In the genomic region with DNA sequence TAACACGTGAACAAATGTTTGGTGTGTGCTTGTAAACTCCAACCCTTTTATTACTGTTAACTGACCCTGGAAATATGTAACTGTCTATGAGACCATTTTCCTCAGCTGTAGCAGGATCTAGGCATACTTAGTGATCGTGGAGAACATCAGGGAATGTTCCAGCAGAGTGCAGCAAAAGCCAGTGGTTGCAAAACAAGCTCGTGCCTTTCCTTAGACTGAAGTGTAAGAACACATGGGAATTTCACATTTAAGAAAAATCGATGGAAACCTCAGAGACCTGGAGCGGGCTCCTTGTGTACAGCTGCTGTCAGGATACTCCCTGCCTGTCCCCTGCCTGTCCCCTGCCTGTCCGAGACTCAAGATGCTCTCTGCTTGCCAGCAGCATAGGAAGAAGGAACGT, we compare ENCODE assay signal across 13 mouse cellular contexts.
DNase-seq lines count a peak whose midpoint lies in the region; ATAC-seq and TF ChIP-seq lines count a peak whose summit lies in the region.
"Had no signal": no experiment of that assay in that cellular context is flagged by ENCODE, and none has a peak within 500 bp of the region (broad histone marks: within the 10 kb centered on the region; RNA-seq: fewer than 3 reads in every experiment).

No protein-coding gene starts in this region.

- no peak overlapping the region for H3K4me3 ChIP-seq in limb, embryonic 15.5 days
- H3K4me3 ChIP-seq: embryonic facial prominence, embryonic 12.5 days had no signal

- intact Hi-C loops in gastrocnemius, postnatal 14 days (cut with DNase I; ENCODE audit: low total_unique reads), result loop anchor here (10.0 kb wide), 1 partner anchor 505 kb away; no protein-coding TSS in a partner anchor
- intact Hi-C loops in left cerebral cortex, postnatal 14 days (cut with DNase I), result loop anchor here (10.0 kb wide), 3 partner anchors 305 to 545 kb away; no protein-coding TSS in a partner anchor
- intact Hi-C loops in left cerebral cortex, postnatal 36 days (cut with DNase I), result no loop called here

- DNase-seq in gastrocnemius, postnatal 14 days, result peak; percentile 19
- no peak for DNase-seq in gastrocnemius, adult 8-10 months (ENCODE audit: low spot score in 2 of 2)
- DNase-seq in left cerebral cortex, postnatal 14 days (ENCODE audit: low spot score in 2 of 2), result peak; percentile 27 to 37
- DNase-seq in left cerebral cortex, postnatal 36 days (ENCODE audit: low spot score in 2 of 2), result no peak
- no peak for DNase-seq in Patski (ENCODE audit: low read depth, low spot score)
- no peak for DNase-seq in testis, postnatal 14 days (ENCODE audit: low spot score)
- no peak for DNase-seq in urinary bladder, postnatal 36 days (ENCODE audit: low spot score in 2 of 2)
- DNase-seq: cerebellum, adult 11 months; thymus, adult 18-20 months had no signal

- H3K4me1 ChIP-seq in limb, embryonic 15.5 days, result peaks cover 11% of the 10 kb centered on the region

- H3K4me2 ChIP-seq in limb, embryonic 15.5 days, result no peak overlapping the region
- H3K4me2 ChIP-seq: embryonic facial prominence, embryonic 12.5 days; liver, embryonic 11.5 days had no signal

- no peaks in the 10 kb centered on the region for H3K9me3 ChIP-seq in limb, embryonic 15.5 days
- H3K9me3 ChIP-seq: embryonic facial prominence, embryonic 12.5 days had no signal

- no peaks in the 10 kb centered on the region for H3K27me3 ChIP-seq in Patski
- H3K27me3 ChIP-seq in limb, embryonic 15.5 days, result no peaks in the 10 kb centered on the region
- H3K27me3 ChIP-seq: embryonic facial prominence, embryonic 12.5 days had no signal

- no peak for ATAC-seq in Patski
- ATAC-seq in limb, embryonic 15.5 days (ENCODE audit: insufficient number of reproducible peaks, low FRiP score, low TSS enrichment, low read depth), result no peak
- ATAC-seq: CD4-positive, CD25-positive, alpha-beta regulatory T cell, adult 4 months had no signal

- peak; percentile 28 for TF ChIP-seq CTCF in Patski (IDR thresholded peaks at IDR 0.05)

- no peak overlapping the region for H3K9ac ChIP-seq in limb, embryonic 15.5 days
- H3K9ac ChIP-seq: embryonic facial prominence, embryonic 12.5 days had no signal

- in situ Hi-C loops in Patski (cut with MboI; ENCODE audit: low pct_unique_long_range_greater_than_20kb), result loop anchor here (10.0 to 25.0 kb wide), 3 partner anchors 315 to 677 kb away; a partner anchor contains a TSS

- H3K27ac ChIP-seq in limb, embryonic 15.5 days, result peak overlapping the region; percentile 43; the same call in 1 of the 2 replicates
- H3K27ac ChIP-seq: embryonic facial prominence, embryonic 12.5 days had no signal

- H3K36me3 ChIP-seq in limb, embryonic 15.5 days, result no peaks in the 10 kb centered on the region
- H3K36me3 ChIP-seq: embryonic facial prominence, embryonic 12.5 days had no signal

- CTCF ChIA-PET in Patski (lab: Charles Lee), result interaction anchor here (0.7 to 2.5 kb wide), 5 partner anchors 11 to 510 kb away, joined by 3 to 12 read pairs (median 4); no protein-coding TSS in a partner anchor

- POLR2A ChIA-PET in Patski (lab: Charles Lee), result interaction anchor here (0.6 kb wide), 1 partner anchor 177 kb away, joined by 3 read pairs; no protein-coding TSS in a partner anchor

- 46% methylated on average over 7 of the region's 7 CpGs for WGBS in limb, embryonic 15.5 days

Comparison
In these comparisons a context has a peak if more than half of its experiments do, and no peak if none do; other contexts are left out.
1. DNase-seq: peak in gastrocnemius, postnatal 14 days (single experiment) and left cerebral cortex, postnatal 14 days (2 of 2); none in gastrocnemius, adult 8-10 months (0 of 2), left cerebral cortex, postnatal 36 days (0 of 2), Patski (single experiment), testis, postnatal 14 days (single experiment) and urinary bladder, postnatal 36 days (0 of 2).